Mouse (Mus musculus): ENCODE results near the gene Kirrel.

DNA sequence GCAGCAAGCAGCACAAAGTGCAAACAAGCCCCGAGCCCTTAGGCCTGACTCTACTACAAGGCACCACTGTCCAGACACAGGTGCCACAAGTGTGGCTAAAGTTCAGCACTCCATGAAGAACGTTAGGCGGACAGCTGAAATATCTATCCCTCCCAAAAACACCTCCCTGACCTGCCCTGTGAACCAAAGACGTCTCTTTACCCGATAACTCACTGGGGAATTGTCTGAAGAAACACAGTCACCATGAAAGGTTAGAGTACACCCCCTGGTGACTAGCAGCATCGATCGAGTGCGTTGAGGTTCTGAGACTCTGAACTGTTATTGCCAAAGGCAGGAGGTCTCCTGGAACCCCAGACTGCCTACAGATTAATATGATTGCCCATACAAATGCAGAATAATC lies 59.3 kb downstream of the Kirrel start:
- TF ChIP-seq CTCF (IDR thresholded peaks at IDR 0.05; ENCODE audit: low read depth) (no peak), EP300 (IDR thresholded peaks at IDR 0.05; ENCODE audit: low read depth) (no peak)
